Mouse (Mus musculus): ENCODE measurements around the gene Clec9a. TPM values are rescaled to one million over a fixed set of nuclear protein-coding genes. Genes with fewer than 3 reads are reported as not detected.
A peak's percentile ranks its signal among the peaks of the same experiment; 100 is the strongest.

The Clec9a gene
- polyA plus RNA-seq (2012; rRNA removed): 0.08 and 0.13 TPM in 2 replicates
- 0.07 and 0.19 TPM in 2 replicates for polyA plus RNA-seq (2014; fragmentation: Nextera tagmentation; extraction: Ambion mirVana)

DNA sequence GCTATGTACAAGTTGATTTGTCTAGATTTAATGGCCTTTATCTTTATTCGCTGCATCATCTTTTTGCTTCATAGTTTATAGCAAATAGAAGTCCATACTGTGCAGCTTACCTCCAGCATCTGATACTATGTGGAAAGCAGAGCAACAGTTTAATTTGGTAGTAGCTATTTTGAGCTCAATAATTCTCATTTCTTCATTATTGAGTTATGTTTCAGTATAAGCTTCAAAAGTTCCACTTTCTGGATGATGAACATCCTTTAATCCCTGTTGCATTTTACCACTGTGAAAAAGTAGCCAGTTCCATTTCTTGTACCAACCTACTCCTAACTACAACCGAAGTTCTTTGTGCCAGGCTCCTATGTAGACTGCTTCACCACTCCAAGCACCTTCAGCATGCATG, at the start of gene Clec9a:
Clec9a (plus strand) TSS at position 301 of the 400 bp plus-strand sequence.
- DNase-seq (ENCODE audit: low spot score) (no peak), ATAC-seq (ENCODE audit: low FRiP score, low read depth) (no peak)
- no peak within 1 kb of the TSS for H3K4me2 ChIP-seq (replicated peaks; ENCODE audit: low read depth, low read length, severe bottlenecking)
- no peak within 1 kb of the TSS for H3K27ac ChIP-seq (replicated peaks; ENCODE audit: low read depth, low read length)
- no peaks in the 10 kb centered on the region for H3K36me3 ChIP-seq (ENCODE audit: control insufficient read depth, insufficient read depth, low read length)
- no peaks in the 10 kb centered on the region for H3K9me3 ChIP-seq (ENCODE audit: control insufficient read depth, low read length)
- no peak within 1 kb of the TSS for H3K9ac ChIP-seq (ENCODE audit: low read depth, low read length, severe bottlenecking)
- H3K27me3 ChIP-seq (ENCODE audit: control insufficient read depth, insufficient read depth, low read length): no peaks in the 10 kb centered on the region
- WGBS: 82% methylated on average over 2 of the region's 2 CpGs
- TF ChIP-seq POLR2A (IDR thresholded peaks at IDR 0.05; ENCODE audit: borderline replicate concordance, extremely low read depth, insufficient read depth, insufficient read length): no peak
- H3K4me3 ChIP-seq (replicated peaks; ENCODE audit: low read length): no peak within 1 kb of the TSS
- no peaks in the 10 kb centered on the region for H3K4me1 ChIP-seq (ENCODE audit: control insufficient read depth, insufficient read depth, low read length)

DNA sequence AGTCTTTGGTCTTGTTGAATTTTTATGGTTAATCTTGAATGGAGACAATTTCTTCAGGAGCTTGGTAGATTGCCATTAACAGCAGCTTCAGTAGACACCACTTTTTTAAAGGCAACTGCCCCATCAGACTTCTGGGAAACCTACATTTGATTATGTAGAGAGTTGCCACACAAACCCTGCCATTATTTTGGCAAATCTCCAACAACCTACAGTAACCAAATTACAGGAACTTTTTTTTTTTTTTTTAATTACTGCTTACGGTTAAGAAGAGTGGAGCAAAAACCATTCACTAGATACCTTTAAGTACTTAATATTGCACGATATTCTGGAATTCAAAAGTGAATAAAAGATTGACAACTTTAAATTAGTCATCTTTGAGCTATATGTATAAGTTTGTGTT, 49.1 kb upstream of the Clec9a start:
- ATAC-seq (ENCODE audit: low FRiP score, low read depth) (no peak), DNase-seq (ENCODE audit: low spot score) (no peak)
- Histone ChIP-seq H3K4me3 (replicated peaks; ENCODE audit: low read length) (no peak overlapping the region), H3K27me3 (ENCODE audit: control insufficient read depth, insufficient read depth, low read length) (no peaks in the 10 kb centered on the region), H3K27ac (replicated peaks; ENCODE audit: low read depth, low read length) (no peak overlapping the region), H3K9me3 (ENCODE audit: control insufficient read depth, low read length) (no peaks in the 10 kb centered on the region), H3K4me2 (replicated peaks; ENCODE audit: low read depth, low read length, severe bottlenecking) (no peak overlapping the region), H3K36me3 (ENCODE audit: control insufficient read depth, insufficient read depth, low read length) (no peaks in the 10 kb centered on the region), H3K4me1 (ENCODE audit: control insufficient read depth, insufficient read depth, low read length) (no peaks in the 10 kb centered on the region), H3K9ac (ENCODE audit: low read depth, low read length, severe bottlenecking) (no peak overlapping the region)
- 82% methylated on average over 2 of the region's 2 CpGs for WGBS
- TF ChIP-seq POLR2A (IDR thresholded peaks at IDR 0.05; ENCODE audit: borderline replicate concordance, extremely low read depth, insufficient read depth, insufficient read length): no peak

DNA sequence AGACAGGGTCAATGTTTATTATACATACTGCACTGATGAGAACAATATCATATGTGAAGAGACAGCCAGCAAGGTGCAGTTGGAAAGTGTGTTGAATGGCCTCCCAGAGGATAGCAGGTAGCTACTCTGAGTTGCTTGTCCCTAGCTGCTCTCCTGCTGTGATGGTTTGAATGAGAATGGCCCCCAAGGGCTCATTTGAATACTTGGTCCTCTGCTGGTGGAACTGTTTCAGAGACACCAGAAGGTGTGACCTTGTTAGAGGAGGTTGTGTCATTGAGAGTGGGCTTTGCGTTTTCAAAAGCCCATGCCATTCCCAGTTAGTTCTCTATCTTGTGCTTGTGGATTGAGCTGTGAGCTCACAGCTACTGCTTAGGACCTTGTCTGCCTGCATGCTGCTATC, 44.7 kb upstream of the Clec9a start:
- Histone ChIP-seq H3K9ac (ENCODE audit: low read depth, low read length, severe bottlenecking) (no peak overlapping the region), H3K27me3 (ENCODE audit: control insufficient read depth, insufficient read depth, low read length) (no peaks in the 10 kb centered on the region), H3K27ac (replicated peaks; ENCODE audit: low read depth, low read length) (no peak overlapping the region), H3K4me1 (ENCODE audit: control insufficient read depth, insufficient read depth, low read length) (no peaks in the 10 kb centered on the region), H3K36me3 (ENCODE audit: control insufficient read depth, insufficient read depth, low read length) (no peaks in the 10 kb centered on the region), H3K4me3 (replicated peaks; ENCODE audit: low read length) (no peak overlapping the region), H3K4me2 (replicated peaks; ENCODE audit: low read depth, low read length, severe bottlenecking) (no peak overlapping the region), H3K9me3 (ENCODE audit: control insufficient read depth, low read length) (no peaks in the 10 kb centered on the region)
- 18% methylated on average over 1 of the region's 1 CpGs for WGBS
- DNase-seq (ENCODE audit: low spot score): no peak
- no peak for TF ChIP-seq POLR2A (IDR thresholded peaks at IDR 0.05; ENCODE audit: borderline replicate concordance, extremely low read depth, insufficient read depth, insufficient read length)
- ATAC-seq (ENCODE audit: low FRiP score, low read depth): no peak

DNA sequence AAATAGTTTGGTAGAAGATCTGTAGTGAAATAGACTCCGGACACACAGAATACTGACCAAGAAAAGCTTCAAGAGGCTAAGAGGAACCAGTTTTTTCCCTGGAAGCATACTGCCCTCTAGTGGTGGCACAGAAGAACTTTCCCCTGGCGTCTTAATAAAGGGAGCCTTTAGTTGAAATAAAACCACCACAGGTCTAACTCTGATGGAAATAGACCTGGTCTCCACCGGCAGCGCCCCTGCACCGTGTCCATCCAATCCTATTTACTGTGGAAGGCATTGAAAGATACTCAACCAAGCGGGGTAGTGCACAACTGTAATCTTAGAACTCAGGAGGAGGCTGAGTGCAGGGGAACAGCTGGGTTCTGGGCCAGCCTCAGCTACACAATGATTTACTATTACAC, 42.7 kb upstream of the Clec9a start:
- ATAC-seq (ENCODE audit: low FRiP score, low read depth) (peak; percentile 65; the same call in 1 of the 2 replicates), DNase-seq (ENCODE audit: low spot score) (peak; percentile 84)
- Histone ChIP-seq H3K4me3 (replicated peaks; ENCODE audit: low read length) (no peak overlapping the region), H3K9me3 (ENCODE audit: control insufficient read depth, low read length) (no peaks in the 10 kb centered on the region), H3K27ac (replicated peaks; ENCODE audit: low read depth, low read length) (no peak overlapping the region), H3K4me1 (ENCODE audit: control insufficient read depth, insufficient read depth, low read length) (no peaks in the 10 kb centered on the region), H3K9ac (ENCODE audit: low read depth, low read length, severe bottlenecking) (no peak overlapping the region), H3K27me3 (ENCODE audit: control insufficient read depth, insufficient read depth, low read length) (no peaks in the 10 kb centered on the region), H3K4me2 (replicated peaks; ENCODE audit: low read depth, low read length, severe bottlenecking) (no peak overlapping the region), H3K36me3 (ENCODE audit: control insufficient read depth, insufficient read depth, low read length) (no peaks in the 10 kb centered on the region)
- WGBS: 13% methylated on average over 6 of the region's 6 CpGs
- no peak for TF ChIP-seq POLR2A (IDR thresholded peaks at IDR 0.05; ENCODE audit: borderline replicate concordance, extremely low read depth, insufficient read depth, insufficient read length)

DNA sequence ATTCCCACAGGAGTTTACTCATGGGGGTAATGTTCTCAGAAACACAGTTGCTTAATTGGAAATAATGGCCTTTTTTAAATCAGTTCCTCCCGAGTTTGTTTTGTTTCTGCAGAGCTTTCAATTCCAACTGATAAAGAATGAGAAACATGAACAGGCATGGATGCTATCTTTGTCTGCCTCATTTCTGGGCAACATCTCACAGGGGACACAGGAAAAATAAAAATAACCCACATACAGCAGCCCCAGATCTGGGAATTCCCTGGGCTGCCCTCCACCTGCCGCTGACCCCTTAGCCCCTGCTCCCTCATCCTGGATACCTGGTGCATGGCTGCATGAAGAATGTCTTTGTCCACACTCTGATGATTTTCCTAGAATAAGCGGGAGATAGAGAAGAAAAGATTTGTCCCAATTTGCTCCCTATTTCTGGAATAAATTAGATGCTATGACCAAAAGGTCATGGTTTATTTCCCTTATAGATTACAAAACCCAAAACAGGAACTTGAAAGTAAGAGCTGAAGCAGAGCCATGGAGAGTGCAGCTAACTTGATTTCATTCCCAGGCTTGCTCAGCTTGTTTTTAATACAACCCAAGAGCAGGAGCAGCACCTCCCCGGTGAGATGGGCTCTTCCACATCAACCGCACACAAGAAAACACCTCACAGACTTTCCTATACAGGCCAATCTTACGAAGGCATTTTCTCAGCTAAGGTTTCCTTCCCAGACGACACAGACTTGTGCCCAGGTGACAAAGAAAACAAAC, 39.1 kb upstream of the Clec9a start:
- H3K27me3 ChIP-seq (ENCODE audit: control insufficient read depth, insufficient read depth, low read length): no peaks in the 10 kb centered on the region
- DNase-seq (ENCODE audit: low spot score) (no peak), ATAC-seq (ENCODE audit: low FRiP score, low read depth) (no peak)
- no peak for TF ChIP-seq POLR2A (IDR thresholded peaks at IDR 0.05; ENCODE audit: borderline replicate concordance, extremely low read depth, insufficient read depth, insufficient read length)
- H3K4me2 ChIP-seq (replicated peaks; ENCODE audit: low read depth, low read length, severe bottlenecking): no peak overlapping the region
- H3K36me3 ChIP-seq (ENCODE audit: control insufficient read depth, insufficient read depth, low read length): no peaks in the 10 kb centered on the region
- H3K27ac ChIP-seq (replicated peaks; ENCODE audit: low read depth, low read length): no peak overlapping the region
- no peak overlapping the region for H3K9ac ChIP-seq (ENCODE audit: low read depth, low read length, severe bottlenecking)
- H3K4me3 ChIP-seq (replicated peaks; ENCODE audit: low read length): no peak overlapping the region
- no peaks in the 10 kb centered on the region for H3K4me1 ChIP-seq (ENCODE audit: control insufficient read depth, insufficient read depth, low read length)
- no peaks in the 10 kb centered on the region for H3K9me3 ChIP-seq (ENCODE audit: control insufficient read depth, low read length)
- WGBS: 66% methylated on average over 7 of the region's 7 CpGs

Measured in limb, embryonic 14.5 days (tissue).